ENCODE assay signal across 8 mouse cellular contexts in genomic region chr2:27474621-27475484, GRCm38 (mm10). TPM values are rescaled to one million over a fixed set of nuclear protein-coding genes. Genes with fewer than 3 reads are reported as not detected.
DNase-seq lines count a peak whose midpoint lies in the region; ATAC-seq lines count a peak whose summit lies in the region.

No protein-coding gene starts in this region.

- peak overlapping the region; percentile 97 for H3K4me3 ChIP-seq in embryonic facial prominence, embryonic 14.5 days (ENCODE audit: low read depth, low read length)
- H3K4me3 ChIP-seq in heart, embryonic 15.5 days, result peak overlapping the region; percentile 76
- H3K4me3 ChIP-seq in macrophage (ENCODE audit: inconsistent target), result peak overlapping the region; percentile 63

- peak overlapping the region; percentile 95 for H3K27ac ChIP-seq in embryonic facial prominence, embryonic 14.5 days (replicated peaks; ENCODE audit: low read depth, low read length)
- peak overlapping the region; percentile 95 for H3K27ac ChIP-seq in heart, embryonic 15.5 days
- H3K27ac ChIP-seq in macrophage, result peak overlapping the region; percentile 28

- H3K27me3 ChIP-seq in embryonic facial prominence, embryonic 14.5 days (replicated peaks; ENCODE audit: control insufficient read depth, insufficient read depth, low read length), result no peaks in the 10 kb centered on the region
- H3K27me3 ChIP-seq in heart, embryonic 15.5 days, result no peaks in the 10 kb centered on the region

- peaks cover 23% of the 10 kb centered on the region for H3K4me1 ChIP-seq in embryonic facial prominence, embryonic 14.5 days (ENCODE audit: control insufficient read depth, insufficient read depth, low read length)
- peaks cover 51% of the 10 kb centered on the region for H3K4me1 ChIP-seq in heart, embryonic 15.5 days (replicated peaks)

- H3K4me2 ChIP-seq in embryonic facial prominence, embryonic 14.5 days (ENCODE audit: low read depth, low read length), result peak overlapping the region; percentile 88
- H3K4me2 ChIP-seq in heart, embryonic 15.5 days, result peak overlapping the region; percentile 81

- WGBS in embryonic facial prominence, embryonic 14.5 days, result under 1% methylated on average over 58 of the region's 84 CpGs
- under 1% methylated on average over 84 of the region's 84 CpGs for WGBS in heart, embryonic 15.5 days
- WGBS in macrophage (ENCODE audit: missing documents), result 3% methylated on average over 75 of the region's 84 CpGs

- peak; percentile 34 for ATAC-seq in embryonic facial prominence, embryonic 14.5 days (ENCODE audit: low read depth)
- peak; percentile 14 for ATAC-seq in heart, embryonic 15.5 days (replicated peaks; ENCODE audit: insufficient number of reproducible peaks, insufficient read depth, low FRiP score, low read depth)

- peak overlapping the region; percentile 87 for H3K9ac ChIP-seq in embryonic facial prominence, embryonic 14.5 days (ENCODE audit: low read depth, low read length)
- peak overlapping the region; percentile 94 for H3K9ac ChIP-seq in heart, embryonic 15.5 days

- H3K9me3 ChIP-seq in embryonic facial prominence, embryonic 14.5 days (ENCODE audit: control insufficient read depth, low read length), result no peaks in the 10 kb centered on the region
- no peaks in the 10 kb centered on the region for H3K9me3 ChIP-seq in heart, embryonic 15.5 days (replicated peaks)

- DNase-seq in CD4-positive helper T cell, adult 2 months (ENCODE audit: low read depth, low spot score), result peak; percentile 48
- peak; percentile 55 for DNase-seq in MN1 (ENCODE audit: low spot score)
- DNase-seq in embryonic facial prominence, embryonic 14.5 days (ENCODE audit: low spot score), result peak; percentile 48
- DNase-seq in kidney, postnatal 36 days, result peak; percentile 44 to 64
- DNase-seq in spleen, postnatal 4 days (ENCODE audit: low spot score in 2 of 2), result peak; percentile 35 to 79
- DNase-seq in layer of hippocampus, adult 9-10 months (ENCODE audit: low spot score), result no peak

- no peaks in the 10 kb centered on the region for H3K36me3 ChIP-seq in embryonic facial prominence, embryonic 14.5 days (ENCODE audit: control insufficient read depth, insufficient read depth, low read length)
- no peaks in the 10 kb centered on the region for H3K36me3 ChIP-seq in heart, embryonic 15.5 days
- no peaks in the 10 kb centered on the region for H3K36me3 ChIP-seq in macrophage (ENCODE audit: inconsistent target)

- H3K79me2 ChIP-seq in macrophage (ENCODE audit: inconsistent target), result peaks cover 50% of the 10 kb centered on the region

RNA-seq across cellular contexts. Expression of gene Brd3, which starts 32.6 kb away (rescaled TPM):
- polyA plus RNA-seq in embryonic facial prominence, embryonic 14.5 days (2014; fragmentation: Nextera tagmentation; extraction: Ambion mirVana), result 131 and 137 TPM in 2 replicates
- polyA plus RNA-seq in heart, embryonic 15.5 days (2015; fragmentation: Nextera tagmentation; extraction: Ambion mirVana), result 52.9 and 65.0 TPM in 2 replicates
- 10 to 100 TPM in 24 of 26 experiments, 1 to 10 TPM in 2; 8.6 to 56.8 (median 32.7) TPM for total RNA-seq in macrophage (2018; cell fraction: chromatin; rRNA removed)
- 10 to 100 TPM in 24 of 26 experiments, 1 to 10 TPM in 2; 9.5 to 20.9 (median 14.7) TPM for total RNA-seq in macrophage (2018; cell fraction: cytosol; rRNA removed)
- total RNA-seq in macrophage (2018; cell fraction: nucleus; rRNA removed), result 10 to 100 TPM in 24 of 26 experiments, 1 to 10 TPM in 2; 9.7 to 48.4 (median 15.8) TPM
- polyA plus RNA-seq in macrophage (2018), result 15.0 to 33.6 TPM (median 15.3 TPM) in 3 replicates

RNA-seq across cellular contexts. Expression of gene Brd3os, which starts 32.7 kb away (rescaled TPM):
- polyA plus RNA-seq in embryonic facial prominence, embryonic 14.5 days (2014; fragmentation: Nextera tagmentation; extraction: Ambion mirVana), result 13.0 and 15.5 TPM in 2 replicates
- 3.0 and 4.8 TPM in 2 replicates for polyA plus RNA-seq in heart, embryonic 15.5 days (2015; fragmentation: Nextera tagmentation; extraction: Ambion mirVana)
- 1 to 10 TPM in 4 of 26 experiments, under 1 TPM in 6, not detected in 16; 0.37 to 2.0 (median 0.86) TPM for total RNA-seq in macrophage (2018; cell fraction: chromatin; rRNA removed)
- 1 to 10 TPM in 10 of 26 experiments, under 1 TPM in 16; 0.29 to 1.6 (median 0.92) TPM for total RNA-seq in macrophage (2018; cell fraction: cytosol; rRNA removed)
- 1 to 10 TPM in 5 of 26 experiments, under 1 TPM in 14, not detected in 7; 0.29 to 2.3 (median 0.63) TPM for total RNA-seq in macrophage (2018; cell fraction: nucleus; rRNA removed)
- polyA plus RNA-seq in macrophage (2018), result 0.59 to 1.1 TPM (median 0.90 TPM) in 3 replicates

RNA-seq across cellular contexts. Expression of gene Wdr5, which starts 40.1 kb away (rescaled TPM):
- polyA plus RNA-seq in embryonic facial prominence, embryonic 14.5 days (2014; fragmentation: Nextera tagmentation; extraction: Ambion mirVana), result 50.1 and 54.1 TPM in 2 replicates
- 26.7 and 34.0 TPM in 2 replicates for polyA plus RNA-seq in heart, embryonic 15.5 days (2015; fragmentation: Nextera tagmentation; extraction: Ambion mirVana)
- 100 to 1,000 TPM in 1 of 26 experiments, 10 to 100 TPM in 25; 22.4 to 107 (median 44.5) TPM for total RNA-seq in macrophage (2018; cell fraction: chromatin; rRNA removed)
- 10 to 100 TPM; 18.3 to 34.1 (median 24.5) TPM for total RNA-seq in macrophage (2018; cell fraction: cytosol; rRNA removed)
- 10 to 100 TPM; 18.5 to 73.6 (median 27.9) TPM for total RNA-seq in macrophage (2018; cell fraction: nucleus; rRNA removed)
- polyA plus RNA-seq in macrophage (2018), result 23.8 to 53.3 TPM (median 24.9 TPM) in 3 replicates

RNA-seq across cellular contexts. Expression of gene Vav2, which starts 48.0 kb away (rescaled TPM):
- 5.7 and 7.1 TPM in 2 replicates for polyA plus RNA-seq in embryonic facial prominence, embryonic 14.5 days (2014; fragmentation: Nextera tagmentation; extraction: Ambion mirVana)
- 3.1 and 4.8 TPM in 2 replicates for polyA plus RNA-seq in heart, embryonic 15.5 days (2015; fragmentation: Nextera tagmentation; extraction: Ambion mirVana)
- total RNA-seq in macrophage (2018; cell fraction: chromatin; rRNA removed), result 100 to 1,000 TPM in 16 of 26 experiments, 10 to 100 TPM in 10; 23.1 to 149 (median 116) TPM
- total RNA-seq in macrophage (2018; cell fraction: cytosol; rRNA removed), result 10 to 100 TPM; 20.9 to 53.1 (median 35.9) TPM
- total RNA-seq in macrophage (2018; cell fraction: nucleus; rRNA removed), result 100 to 1,000 TPM in 1 of 26 experiments, 10 to 100 TPM in 25; 20.9 to 101 (median 75.0) TPM
- 18.3 to 31.2 TPM (median 24.0 TPM) in 3 replicates for polyA plus RNA-seq in macrophage (2018)

Comparison
In these comparisons a context has a peak if more than half of its experiments do, and no peak if none do; other contexts are left out.
1. H3K27ac ChIP-seq: peak in every context shown above with its lines; median percentile 95 in embryonic facial prominence, embryonic 14.5 days; 95 in heart, embryonic 15.5 days; 28 in macrophage.